Mouse (Mus musculus) retina, embryonic 14.5 days (tissue): Measurements from ENCODE around the gene Trap1.
"Not testable (repeated sequence)": the region's sequence is repeated elsewhere in the genome, so short reads cannot be mapped to it uniquely, and the experiment has no call there.

ENCODE experiments used
- DNase-seq: peaks from one replicate; pipeline ENCODE4 v3.0.0-alpha.2; 2015; ENCODE audit warnings: low spot score

Gene Trap1

DNA sequence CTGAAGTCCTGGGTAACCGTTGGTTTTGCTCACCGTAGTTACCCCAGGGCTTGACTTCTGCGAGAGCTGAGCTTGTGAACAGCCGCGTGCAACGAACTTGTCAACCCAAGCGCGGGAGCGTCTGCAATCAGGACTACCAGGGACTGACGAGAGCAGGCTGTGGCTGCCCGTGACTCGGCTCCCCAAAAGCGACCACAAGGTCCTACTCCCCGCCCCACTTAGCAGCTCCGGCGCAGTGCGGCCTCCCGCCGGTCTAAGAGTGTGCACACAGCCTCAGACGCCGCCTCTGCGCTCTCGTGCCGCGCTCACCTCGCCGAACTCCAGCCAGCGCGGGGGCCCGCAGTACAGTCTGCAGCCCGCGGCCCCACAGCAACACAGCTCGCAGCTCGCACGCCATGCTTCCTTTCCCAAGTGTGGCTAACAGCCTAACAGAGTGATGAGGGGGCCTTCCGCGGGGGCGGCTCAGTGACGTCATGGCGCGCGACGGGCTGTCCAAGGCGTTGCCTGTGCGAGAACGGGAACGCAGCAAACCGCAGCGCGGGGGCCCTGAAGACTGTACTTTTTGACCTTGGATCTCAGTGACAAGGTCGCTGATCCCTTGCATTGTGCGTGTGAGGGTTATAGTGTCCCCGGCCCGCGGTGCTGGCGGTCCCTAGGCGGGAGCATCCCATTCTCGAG, at the start of gene Trap1:
TSS of gene Trap1 (minus strand) at position 444 of the 678 bp plus-strand sequence.
- peak; percentile 91 for DNase-seq

DNA sequence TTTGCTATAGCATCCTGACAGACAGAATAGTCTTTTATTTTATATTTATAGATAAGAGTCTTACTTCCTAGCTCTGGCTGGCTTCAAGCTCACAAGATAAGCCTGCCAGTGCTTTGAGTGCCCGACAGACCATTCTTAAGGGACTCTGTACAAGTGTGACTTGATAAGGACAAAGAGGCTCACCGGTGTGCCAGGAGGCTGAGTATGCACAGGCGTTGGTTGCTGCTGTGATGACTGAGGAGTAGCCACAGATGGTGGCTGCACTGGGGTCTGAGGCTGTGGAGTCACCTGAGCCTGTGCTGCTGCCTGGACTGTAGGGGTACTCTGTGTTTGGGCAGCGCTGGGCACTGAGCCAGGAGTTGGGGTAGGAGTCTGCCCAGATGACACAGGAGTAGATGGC, 39.4 kb upstream of the Trap1 start:
- DNase-seq, result no peak

DNA sequence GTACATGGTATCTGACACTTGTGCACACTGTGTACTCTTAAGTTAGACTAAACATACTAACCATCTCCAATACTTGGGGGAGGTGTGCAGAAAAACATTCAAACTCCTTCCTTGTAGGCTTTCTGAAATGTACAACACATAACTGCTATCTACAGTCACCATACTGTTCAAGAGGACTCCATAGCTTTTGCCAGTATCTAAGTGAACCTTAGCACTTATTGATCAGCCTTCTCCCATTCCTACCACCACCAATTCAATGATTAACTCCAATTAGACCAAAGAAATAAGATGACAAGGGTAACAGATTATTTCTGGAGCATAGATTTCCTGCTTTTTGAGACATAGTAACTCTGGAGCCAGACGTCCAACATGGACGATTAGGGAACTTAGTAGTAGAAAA, 22.7 kb upstream of the Trap1 start:
- DNase-seq, result no peak

GRCm38 (mm10) chr16:4097521-4097920, 19.9 kb upstream of the Trap1 start:
- no peak for DNase-seq

DNA sequence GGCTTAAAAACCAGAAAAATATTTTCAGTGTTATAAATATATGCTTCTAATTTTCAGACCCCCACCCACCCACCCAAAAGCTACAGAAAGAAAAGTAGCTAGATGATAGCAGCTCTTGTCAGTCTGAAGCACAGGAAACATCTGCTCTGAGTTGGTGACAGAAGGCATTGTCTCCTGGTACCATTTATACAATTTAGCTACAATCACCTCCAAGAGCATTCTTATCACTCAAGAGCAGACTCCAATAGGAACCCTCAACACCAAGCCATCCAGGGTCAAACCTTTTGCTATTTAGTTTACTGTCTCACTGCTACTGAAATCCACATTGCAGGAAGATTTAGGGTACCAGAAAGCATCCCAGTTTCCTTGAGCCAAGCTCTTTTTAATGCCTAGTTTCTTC, 19.3 kb upstream of the Trap1 start:
- DNase-seq, result no peak

DNA sequence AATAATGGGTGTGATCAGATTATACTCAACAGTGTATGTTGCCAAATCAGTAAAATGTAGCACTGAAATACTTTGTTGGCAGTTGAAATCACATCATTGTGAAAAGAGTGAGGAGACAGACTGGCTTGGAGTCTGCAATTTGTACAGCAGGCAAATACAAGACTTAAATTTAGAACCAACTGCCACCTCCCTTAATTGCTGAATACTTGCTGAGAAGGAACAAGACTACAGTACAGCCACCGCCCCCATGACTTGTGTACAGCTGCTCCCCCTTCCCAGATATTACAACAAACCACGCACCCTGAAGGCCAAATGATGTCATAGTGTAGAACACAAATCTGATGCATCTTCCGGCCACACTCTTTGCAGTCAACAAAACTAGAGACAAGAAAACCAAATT, 18.5 kb upstream of the Trap1 start:
- DNase-seq, result no peak

GRCm38 (mm10) chr16:4087214-4087913, 9.7 kb upstream of the Trap1 start:
- DNase-seq, result no peak

DNA sequence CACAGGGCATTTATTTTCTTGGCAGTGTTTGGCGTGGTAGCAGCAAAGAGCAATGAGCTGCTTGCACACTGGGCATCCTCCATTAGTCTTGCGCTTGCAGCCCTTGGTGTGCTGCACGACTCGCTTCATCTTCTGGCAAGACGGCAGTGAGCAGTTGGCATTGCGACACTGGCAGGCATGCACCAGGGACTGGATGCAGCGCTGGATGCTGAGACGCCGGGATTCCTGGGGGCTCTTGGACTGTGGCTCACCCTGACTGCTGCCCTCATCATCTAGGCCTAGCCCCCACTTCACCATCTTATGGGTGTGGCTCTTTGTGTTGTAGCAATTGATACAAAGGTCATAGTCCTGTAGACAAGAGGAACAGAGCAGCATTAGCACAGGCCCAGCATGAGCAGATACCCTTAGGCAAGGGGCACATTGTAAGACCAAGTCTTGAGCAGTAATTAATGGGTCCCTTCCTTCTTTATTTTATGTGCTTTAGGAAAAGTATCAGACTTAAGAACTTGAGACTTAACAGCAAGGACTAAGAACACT, 8.3 kb upstream of the Trap1 start:
- DNase-seq, result no peak

DNA sequence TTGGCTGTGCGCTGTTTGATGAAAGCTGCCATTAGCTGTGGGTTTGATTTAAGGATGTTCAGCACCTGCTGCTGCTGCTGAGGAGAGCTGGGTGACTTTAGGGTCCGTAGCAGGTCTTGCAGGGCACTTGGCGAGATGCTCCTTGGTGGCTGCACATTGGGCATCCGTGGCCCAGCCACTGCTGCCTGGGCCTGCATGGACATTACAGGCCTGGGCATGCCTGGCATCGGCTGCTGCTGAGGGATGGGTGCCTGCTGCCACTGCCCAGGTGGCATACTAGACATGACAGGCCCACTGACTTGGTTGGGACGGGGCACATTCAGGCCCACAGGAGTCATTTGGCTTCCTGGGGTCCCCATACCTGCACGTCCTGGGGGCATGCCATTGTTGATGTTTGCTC, 7.4 kb upstream of the Trap1 start:
- DNase-seq, result no peak

DNA sequence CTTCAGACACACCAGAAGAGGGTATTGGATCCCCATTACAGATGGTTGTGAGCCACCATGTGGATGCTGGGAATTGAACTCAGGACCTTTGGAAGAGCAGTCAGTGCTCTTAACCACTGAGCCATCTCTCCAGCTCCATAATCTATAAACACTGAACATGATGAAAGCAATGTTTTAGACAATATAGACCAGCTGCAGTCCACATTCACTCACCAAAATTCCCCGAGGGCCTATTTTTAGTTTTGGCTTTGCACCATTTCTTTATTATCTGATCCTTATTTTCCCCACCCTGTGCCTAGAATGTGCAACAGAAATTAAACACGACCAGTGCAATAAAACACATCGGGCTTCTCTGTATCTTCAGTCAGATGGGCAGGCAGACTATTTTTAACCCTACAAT, 2.8 kb upstream of the Trap1 start:
- DNase-seq, result not testable (repeated sequence)

DNA sequence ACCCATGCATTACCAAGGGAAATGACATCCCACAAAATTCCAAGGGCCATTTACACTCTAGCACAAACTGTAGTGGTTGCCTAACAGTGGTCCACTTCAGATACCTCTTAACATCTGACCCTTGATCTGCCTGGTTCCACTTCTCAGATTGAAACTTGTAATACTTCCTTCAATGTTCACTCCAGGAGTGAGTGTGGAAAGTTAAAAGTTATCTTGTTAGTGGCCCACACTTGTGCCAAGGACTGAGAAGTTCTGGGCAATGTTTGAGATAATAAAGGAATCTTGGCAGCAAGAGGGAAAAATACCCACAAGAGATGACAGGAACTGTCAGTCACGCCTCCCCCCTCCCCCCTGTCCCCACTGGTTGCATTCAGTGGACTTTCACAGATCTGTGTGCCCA, 2.0 kb upstream of the Trap1 start:
- no peak for DNase-seq

- not testable (repeated sequence) for DNase-seq
Observed at GRCm38 (mm10) chr16:4078302-4078701, 675 bp upstream of the Trap1 start.

GRCm38 (mm10) chr16:4074836-4075235, 2.8 kb downstream of the Trap1 start:
- DNase-seq, result no peak

GRCm38 (mm10) chr16:4074297-4074696, 3.3 kb downstream of the Trap1 start:
- DNase-seq, result peak; percentile 10

- DNase-seq, result peak; percentile 72
Observed at GRCm38 (mm10) chr16:4068588-4068987, 9.0 kb downstream of the Trap1 start.

GRCm38 (mm10) chr16:4064945-4065344, 12.7 kb downstream of the Trap1 start:
- no peak for DNase-seq

DNA sequence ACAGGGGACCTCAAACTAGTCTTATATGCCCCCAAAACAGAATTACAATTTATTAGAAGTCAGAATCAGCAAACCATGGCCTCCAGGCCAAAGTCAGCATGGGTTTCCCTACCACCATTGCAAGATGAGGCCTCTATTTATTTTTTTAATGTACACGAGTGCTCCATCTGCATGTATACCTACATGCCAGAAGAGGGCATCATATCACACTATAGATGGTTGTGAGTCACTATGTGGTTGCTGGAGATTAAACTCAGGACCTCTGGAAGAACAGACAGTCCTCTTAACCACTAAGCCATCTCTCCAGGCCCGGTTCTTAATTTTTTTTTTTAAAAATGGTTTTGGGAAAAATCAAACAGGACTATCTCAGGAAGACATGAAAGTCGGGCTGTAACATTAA, 23.8 kb downstream of the Trap1 start:
- DNase-seq, result no peak

- DNase-seq, result no peak
Observed at GRCm38 (mm10) chr16:4052601-4053000, 25.0 kb downstream of the Trap1 start.

- no peak for DNase-seq
Observed at GRCm38 (mm10) chr16:4045524-4045923, 32.1 kb downstream of the Trap1 start.

- DNase-seq, result no peak
Observed at GRCm38 (mm10) chr16:4044093-4044492, 33.5 kb downstream of the Trap1 start.

DNA sequence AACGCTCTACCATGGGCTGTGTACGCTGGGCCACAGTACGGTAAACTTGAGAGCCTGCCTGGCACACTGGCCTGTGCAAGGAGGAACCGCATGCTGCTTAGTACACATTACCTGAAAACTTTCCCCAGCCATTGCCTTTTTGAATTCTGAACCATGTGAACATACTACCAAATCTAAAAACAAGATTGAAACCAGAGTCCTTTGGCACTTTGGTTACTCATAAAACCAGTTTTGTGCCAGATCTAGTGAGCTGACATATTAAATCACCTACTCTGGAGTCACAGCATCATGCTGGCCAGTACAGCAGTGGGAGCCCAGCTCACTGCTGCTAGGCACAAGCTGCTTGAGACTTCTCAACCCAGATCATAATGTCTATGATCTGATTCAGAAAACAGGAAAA, 36.0 kb downstream of the Trap1 start:
- DNase-seq, result no peak

- no peak for DNase-seq
Observed at GRCm38 (mm10) chr16:4040206-4040605, 37.4 kb downstream of the Trap1 start.

GRCm38 (mm10) chr16:4037690-4038089, 39.9 kb downstream of the Trap1 start:
- DNase-seq, result no peak

DNA sequence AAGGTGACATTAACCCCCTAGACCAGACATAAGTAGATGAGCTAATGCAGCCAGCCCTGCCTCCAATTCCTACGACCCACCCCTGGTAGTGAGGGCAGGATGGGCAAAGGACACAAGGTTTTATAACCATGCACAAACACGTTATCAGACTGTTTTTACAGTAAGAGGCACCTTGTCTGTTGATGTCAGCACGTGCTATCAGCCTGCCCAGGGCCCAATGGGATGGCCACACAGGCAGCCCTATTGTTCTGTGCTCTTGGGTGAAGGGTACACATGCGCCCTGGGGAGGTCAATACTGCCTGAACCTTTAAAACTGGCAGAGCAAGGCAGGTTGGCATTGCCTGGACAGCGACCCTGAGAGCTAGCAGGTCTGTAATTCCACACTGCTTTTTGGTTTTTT, 40.8 kb downstream of the Trap1 start, which contains the start of gene Dnase1:
TSS of gene Dnase1 (plus strand) at position 136 of the 400 bp plus-strand sequence.
- DNase-seq, result no peak
